Mouse (Mus musculus) liver, embryonic 12.5 days (tissue): ENCODE results near the gene Pla2g6. TPM values are rescaled to one million over a fixed set of nuclear protein-coding genes. Genes with fewer than 3 reads are reported as not detected.

ENCODE experiments used
- ATAC-seq: fragments of 200-750 bp; cut with Nextera tagmentation; 2 replicates; pipeline ENCODE4 v1.8.0; 2017; ENCODE audit warnings: moderate number of reproducible peaks, mild to moderate bottlenecking, moderate library complexity
- H3K27ac ChIP-seq: fragments of 300-500 bp; sonication (generic); 2 replicates; pipeline ENCODE4 v1.5.1; 2016; ENCODE audit warnings: mild to moderate bottlenecking
- H3K27me3 ChIP-seq: fragments of 300-500 bp; sonication (generic); replicated peaks from 2 replicates; pipeline ENCODE4 v1.6.1; 2016; ENCODE audit warnings: mild to moderate bottlenecking, moderate library complexity
- H3K36me3 ChIP-seq: fragments of 300-500 bp; sonication (generic); 2 replicates; pipeline ENCODE4 v1.6.1; 2016; ENCODE audit warnings: mild to moderate bottlenecking, moderate library complexity
- H3K4me1 ChIP-seq: fragments of 300-500 bp; sonication (generic); 2 replicates; pipeline ENCODE4 v1.6.1; 2016
- H3K4me2 ChIP-seq: fragments of 300-500 bp; sonication (generic); 2 replicates; pipeline ENCODE4 v1.6.1; 2016; ENCODE audit warnings: mild to moderate bottlenecking, moderate library complexity
- H3K4me3 ChIP-seq: fragments of 300-500 bp; sonication (generic); 2 replicates; pipeline ENCODE4 v1.5.1; 2016; ENCODE audit warnings: mild to moderate bottlenecking, moderate library complexity
- H3K9ac ChIP-seq: fragments of 300-500 bp; sonication (generic); 2 replicates; pipeline ENCODE4 v1.6.1; 2016; ENCODE audit warnings: mild to moderate bottlenecking, moderate library complexity
- H3K9me3 ChIP-seq: fragments of 300-500 bp; sonication (generic); replicated peaks from 2 replicates; pipeline ENCODE4 v1.6.1; 2016; ENCODE audit warnings: mild to moderate bottlenecking, moderate library complexity
- WGBS: fragments of 180-500 bp; shearing (Covaris S2); methylation state at CpG from one replicate; pipeline ENCODE4 v1.1.7; 2016; ENCODE audit not compliant: insufficient replicate concordance; 5-methylcytosine and 5-hydroxymethylcytosine counted together
- polyA plus RNA-seq: library from polyadenylated mRNA; unstranded; fragments of >200 nt; fragmentation: Nextera tagmentation; extraction: Ambion mirVana; gene quantifications from 2 replicates; pipeline ENCODE4 v1.2.1, GENCODE M21; 2016

The Pla2g6 gene
- polyA plus RNA-seq, 1 experiment from 2014 or later, result 17.3 TPM

GRCm38 (mm10) chr15:79306043-79306637 is 22.1 kb downstream of the Pla2g6 start:
- peaks cover 81% of the 10 kb centered on the region for H3K36me3 ChIP-seq
- WGBS, result 77% methylated on average over 23 of the region's 23 CpGs

GRCm38 (mm10) chr15:79304832-79305231 is 23.4 kb downstream of the Pla2g6 start:
- Histone ChIP-seq H3K9me3 (no peaks in the 10 kb centered on the region), H3K4me2 (no peak overlapping the region), H3K27me3 (no peaks in the 10 kb centered on the region), H3K36me3 (peaks cover 85% of the 10 kb centered on the region), H3K4me3 (no peak overlapping the region), H3K27ac (no peak overlapping the region), H3K4me1 (no peaks in the 10 kb centered on the region), H3K9ac (no peak overlapping the region)
- WGBS, result 65% methylated on average over 4 of the region's 5 CpGs
- no peak for ATAC-seq

More at GRCm38 (mm10) chr15:79306043-79306637, 22.1 kb downstream of the Pla2g6 start:
- Histone ChIP-seq H3K4me1 (no peaks in the 10 kb centered on the region), H3K9ac (no peak overlapping the region), H3K4me3 (no peak overlapping the region), H3K9me3 (no peaks in the 10 kb centered on the region), H3K27ac (no peak overlapping the region), H3K27me3 (no peaks in the 10 kb centered on the region), H3K4me2 (no peak overlapping the region)
- no peak for ATAC-seq

GRCm38 (mm10) chr15:79303725-79304124 is 24.5 kb downstream of the Pla2g6 start:
- Histone ChIP-seq H3K9me3 (no peaks in the 10 kb centered on the region), H3K4me3 (no peak overlapping the region), H3K36me3 (peaks cover 92% of the 10 kb centered on the region), H3K27ac (no peak overlapping the region), H3K4me1 (no peaks in the 10 kb centered on the region), H3K4me2 (no peak overlapping the region), H3K27me3 (no peaks in the 10 kb centered on the region), H3K9ac (no peak overlapping the region)
- WGBS, result 79% methylated on average over 8 of the region's 8 CpGs
- ATAC-seq, result no peak

- no peak overlapping the region for H3K27ac ChIP-seq
- no peak overlapping the region for H3K9ac ChIP-seq
- no peaks in the 10 kb centered on the region for H3K27me3 ChIP-seq
- H3K9me3 ChIP-seq, result no peaks in the 10 kb centered on the region
- WGBS, result 64% methylated on average over 2 of the region's 2 CpGs
- no peak overlapping the region for H3K4me2 ChIP-seq
- no peak overlapping the region for H3K4me3 ChIP-seq
- ATAC-seq, result no peak
- H3K4me1 ChIP-seq, result no peaks in the 10 kb centered on the region
- H3K36me3 ChIP-seq, result peaks cover 77% of the 10 kb centered on the region
These were observed 28.5 kb downstream of the Pla2g6 start for GRCm38 (mm10) chr15:79299563-79300155.

GRCm38 (mm10) chr15:79298553-79298952 is 29.6 kb downstream of the Pla2g6 start:
- ATAC-seq, result no peak
- H3K4me3 ChIP-seq, result no peak overlapping the region

GRCm38 (mm10) chr15:79292779-79293178 is 35.4 kb downstream of the Pla2g6 start:
- Histone ChIP-seq H3K27me3 (no peaks in the 10 kb centered on the region), H3K4me3 (no peak overlapping the region), H3K36me3 (peaks cover 58% of the 10 kb centered on the region), H3K4me1 (no peaks in the 10 kb centered on the region), H3K4me2 (no peak overlapping the region), H3K9ac (no peak overlapping the region), H3K9me3 (no peaks in the 10 kb centered on the region), H3K27ac (no peak overlapping the region)
- 81% methylated on average over 9 of the region's 9 CpGs for WGBS
- no peak for ATAC-seq

More at GRCm38 (mm10) chr15:79298553-79298952, 29.6 kb downstream of the Pla2g6 start:
- no peaks in the 10 kb centered on the region for H3K27me3 ChIP-seq
- no peak overlapping the region for H3K9ac ChIP-seq
- WGBS, result 80% methylated on average over 6 of the region's 6 CpGs
- H3K36me3 ChIP-seq, result peaks cover 72% of the 10 kb centered on the region
- no peak overlapping the region for H3K4me2 ChIP-seq
- no peaks in the 10 kb centered on the region for H3K9me3 ChIP-seq
- H3K4me1 ChIP-seq, result no peaks in the 10 kb centered on the region
- no peak overlapping the region for H3K27ac ChIP-seq

- no peak overlapping the region for H3K4me2 ChIP-seq
- H3K9ac ChIP-seq, result no peak overlapping the region
- no peak overlapping the region for H3K4me3 ChIP-seq
- H3K27me3 ChIP-seq, result no peaks in the 10 kb centered on the region
- 87% methylated on average over 3 of the region's 3 CpGs for WGBS
- no peaks in the 10 kb centered on the region for H3K9me3 ChIP-seq
- no peak for ATAC-seq
- peaks cover 68% of the 10 kb centered on the region for H3K36me3 ChIP-seq
- H3K27ac ChIP-seq, result no peak overlapping the region
- H3K4me1 ChIP-seq, result no peaks in the 10 kb centered on the region
These were observed 37.9 kb downstream of the Pla2g6 start for GRCm38 (mm10) chr15:79290340-79290739.

- no peak for ATAC-seq
- no peak overlapping the region for H3K27ac ChIP-seq
These were observed 38.7 kb downstream of the Pla2g6 start for GRCm38 (mm10) chr15:79289441-79289840.

GRCm38 (mm10) chr15:79288387-79288786 is 39.8 kb downstream of the Pla2g6 start:
- Histone ChIP-seq H3K36me3 (peaks cover 57% of the 10 kb centered on the region), H3K4me2 (no peak overlapping the region), H3K9me3 (no peaks in the 10 kb centered on the region), H3K4me1 (no peaks in the 10 kb centered on the region), H3K9ac (no peak overlapping the region), H3K27ac (no peak overlapping the region), H3K4me3 (no peak overlapping the region), H3K27me3 (no peaks in the 10 kb centered on the region)
- 67% methylated on average over 3 of the region's 3 CpGs for WGBS
- no peak for ATAC-seq

More at GRCm38 (mm10) chr15:79289441-79289840, 38.7 kb downstream of the Pla2g6 start:
- Histone ChIP-seq H3K4me1 (no peaks in the 10 kb centered on the region), H3K36me3 (peaks cover 65% of the 10 kb centered on the region), H3K9me3 (no peaks in the 10 kb centered on the region), H3K9ac (no peak overlapping the region), H3K27me3 (no peaks in the 10 kb centered on the region), H3K4me2 (no peak overlapping the region), H3K4me3 (no peak overlapping the region)
- WGBS, result 88% methylated on average over 12 of the region's 12 CpGs

GRCm38 (mm10) chr15:79287091-79287490 is 41.1 kb downstream of the Pla2g6 start:
- no peak overlapping the region for H3K4me2 ChIP-seq
- peaks cover 7% of the 10 kb centered on the region for H3K4me1 ChIP-seq
- peaks cover 53% of the 10 kb centered on the region for H3K36me3 ChIP-seq
- no peak overlapping the region for H3K4me3 ChIP-seq
- H3K27ac ChIP-seq, result no peak overlapping the region
- no peak for ATAC-seq
- no peaks in the 10 kb centered on the region for H3K9me3 ChIP-seq
- H3K9ac ChIP-seq, result no peak overlapping the region
- WGBS, result 80% methylated on average over 7 of the region's 7 CpGs
- H3K27me3 ChIP-seq, result no peaks in the 10 kb centered on the region

GRCm38 (mm10) chr15:79286141-79286540 is 42.0 kb downstream of the Pla2g6 start:
- no peaks in the 10 kb centered on the region for H3K27me3 ChIP-seq
- H3K4me3 ChIP-seq, result no peak overlapping the region
- H3K9ac ChIP-seq, result no peak overlapping the region
- ATAC-seq, result no peak
- no peak overlapping the region for H3K4me2 ChIP-seq
- no peaks in the 10 kb centered on the region for H3K9me3 ChIP-seq
- WGBS, result 74% methylated on average over 7 of the region's 7 CpGs
- H3K36me3 ChIP-seq, result peaks cover 43% of the 10 kb centered on the region
- H3K4me1 ChIP-seq, result peaks cover 16% of the 10 kb centered on the region
- H3K27ac ChIP-seq, result no peak overlapping the region

GRCm38 (mm10) chr15:79285399-79285798 is 42.8 kb downstream of the Pla2g6 start, which contains the start of gene Baiap2l2:
Baiap2l2 (minus strand) TSS chr15:79285537.
- Histone ChIP-seq H3K9ac (no peak within 1 kb of the TSS), H3K4me1 (peaks cover 24% of the 10 kb centered on the region), H3K9me3 (no peaks in the 10 kb centered on the region), H3K27ac (peak within 1 kb of the TSS; percentile 26; the same call in 1 of the 2 replicates), H3K4me2 (0 out of 2 replicates have a peak within 1 kb of the TSS, but pooled peaks have one; percentile 24), H3K4me3 (no peak within 1 kb of the TSS), H3K27me3 (no peaks in the 10 kb centered on the region), H3K36me3 (peaks cover 42% of the 10 kb centered on the region)
- 61% methylated on average over 10 of the region's 10 CpGs for WGBS
- 0 out of 2 replicates have a peak, but pooled peaks have one; percentile 5 for ATAC-seq
